Mouse (Mus musculus) NIH3T3 (cell line): ENCODE measurements around the gene Cggbp1.
"Not testable (repeated sequence)": the region's sequence is repeated elsewhere in the genome, so short reads cannot be mapped to it uniquely, and the experiment has no call there.

Experiments used
- DNase-seq: peaks from one replicate; pipeline ENCODE4 v3.0.0-alpha.2; 2012; ENCODE audit warnings: low read depth

The Cggbp1 gene

DNA sequence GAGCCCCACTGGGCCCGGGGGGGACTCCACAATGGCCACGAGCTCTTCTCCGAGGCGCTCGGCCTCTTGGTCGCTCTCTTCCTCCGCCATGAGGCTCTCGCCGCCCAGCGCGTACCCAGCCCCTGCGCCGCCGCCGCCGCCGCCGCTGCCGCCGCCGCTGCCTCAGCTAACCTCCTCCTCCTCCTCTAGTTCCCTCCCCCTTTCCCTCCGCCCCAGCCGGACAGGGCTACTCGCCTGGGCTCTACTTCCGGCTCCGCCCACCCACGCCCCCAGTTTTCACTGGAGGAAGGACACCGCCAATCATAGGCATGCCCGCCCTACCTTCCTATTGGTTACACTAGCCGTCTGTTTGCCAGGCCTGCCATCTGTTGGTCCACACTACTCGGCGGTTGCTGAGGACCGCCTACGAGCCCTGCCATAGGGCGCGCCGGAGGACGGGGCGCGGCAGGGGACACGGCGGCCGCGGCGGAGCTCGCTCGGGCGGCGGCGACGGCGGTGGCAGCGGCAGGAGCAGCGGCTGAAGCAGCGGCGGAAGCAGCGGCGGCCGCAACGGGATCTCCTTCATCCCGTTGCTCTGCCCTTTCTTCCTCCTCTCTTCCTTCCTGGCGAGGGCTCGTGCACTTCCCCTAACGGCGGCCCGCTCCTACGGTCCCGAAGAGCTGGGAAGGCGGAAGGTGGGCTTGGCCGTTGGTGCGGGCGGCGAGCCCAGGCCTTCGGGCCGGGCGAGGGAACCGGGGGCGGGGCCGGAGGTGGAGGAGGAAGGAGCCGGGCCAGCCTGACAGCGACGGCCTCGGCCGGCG is at the start of gene Cggbp1, which contains the start of gene Zfp654:
TSS of gene Cggbp1 (plus strand) at position 434 of the 800 bp plus-strand sequence.
TSS of gene Zfp654 (minus strand) at position 90 of the 800 bp plus-strand sequence.
- DNase-seq: peak; percentile 98

DNA sequence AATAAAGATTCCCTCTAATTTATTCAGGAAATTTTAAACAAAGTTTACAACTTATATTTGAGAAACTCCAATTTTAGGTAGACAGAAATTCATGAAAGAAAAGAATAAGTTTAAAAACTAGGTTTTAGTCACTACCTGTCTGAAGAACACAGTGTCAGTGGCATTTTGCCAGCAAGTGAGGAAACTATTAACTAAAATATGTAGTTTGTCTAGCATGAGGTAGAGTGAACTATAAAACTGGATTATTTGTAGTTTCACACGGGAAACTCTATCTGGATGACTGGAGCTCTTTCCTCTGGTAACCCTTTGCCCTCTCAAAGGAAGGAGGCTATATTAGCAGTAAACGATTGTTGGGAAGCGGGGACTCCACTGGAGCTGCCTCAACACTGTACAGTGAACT is 48.8 kb upstream of the Cggbp1 start:
- no peak for DNase-seq

DNA sequence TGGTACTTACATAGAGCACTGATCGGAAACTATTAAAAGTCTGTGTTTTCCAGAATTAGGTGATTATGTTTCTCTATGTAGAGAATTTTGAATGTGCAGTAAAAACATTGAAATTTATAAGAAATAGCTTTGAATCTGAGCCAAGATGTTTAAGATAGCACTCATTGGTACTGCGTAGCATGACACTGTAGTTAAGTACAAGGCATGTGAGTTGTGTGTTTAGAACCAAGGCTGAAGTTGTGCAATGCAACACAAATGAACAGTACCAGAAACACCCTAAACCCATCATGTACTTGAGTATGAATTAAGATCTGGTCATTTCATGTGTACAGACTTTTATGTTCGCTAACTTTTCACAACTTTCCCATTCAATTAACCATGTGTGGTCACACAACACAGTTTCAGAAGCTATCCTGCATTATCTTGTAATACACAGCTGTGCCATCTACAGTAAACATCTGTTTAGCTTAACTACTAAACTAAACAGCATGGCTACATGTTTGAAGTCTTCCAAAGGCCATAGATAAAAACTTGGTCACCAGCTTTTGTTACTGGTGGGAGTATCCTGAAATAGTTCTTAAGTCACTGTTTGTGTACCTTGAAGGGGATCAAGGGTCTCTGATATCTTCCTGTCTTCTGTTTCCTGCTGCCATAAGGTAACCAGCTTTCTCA is 34.6 kb upstream of the Cggbp1 start:
- DNase-seq: no peak

DNA sequence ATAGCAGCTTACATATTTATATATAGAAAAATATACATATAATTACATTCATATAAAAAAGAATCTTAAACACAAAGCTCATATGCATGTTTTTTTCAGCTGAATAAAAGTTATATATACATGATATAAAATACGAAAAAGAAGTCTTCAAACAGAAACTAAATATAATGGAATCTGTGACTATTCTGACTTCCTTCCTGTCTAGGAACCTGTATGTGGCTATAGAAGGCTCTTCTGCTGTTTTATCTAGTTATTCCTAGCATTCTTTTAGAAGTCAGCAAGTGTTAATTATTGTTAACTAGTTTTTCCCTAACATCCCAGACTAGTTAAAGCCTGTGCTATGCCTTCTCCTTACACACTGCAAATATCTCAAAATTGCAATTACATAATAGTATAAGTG is 27.9 kb upstream of the Cggbp1 start:
- no peak for DNase-seq

DNA sequence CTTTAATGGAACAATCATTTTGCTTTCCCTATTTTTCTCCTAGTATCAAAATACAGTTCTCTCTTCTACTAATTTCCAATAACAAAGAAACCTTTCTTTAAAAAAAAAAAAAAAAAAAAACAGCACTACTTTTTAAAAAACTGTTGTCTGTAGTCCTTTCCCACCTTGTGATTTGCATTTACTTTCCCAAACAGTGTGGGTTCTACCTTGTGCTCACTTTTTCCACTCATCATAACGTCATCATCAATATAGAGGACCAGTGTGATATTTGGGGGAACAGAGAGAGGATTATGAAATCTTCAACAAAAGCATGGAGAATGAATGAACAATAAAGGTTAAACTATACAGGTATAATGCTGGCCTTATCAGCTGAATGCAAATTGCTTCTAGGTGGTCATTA is 27.3 kb upstream of the Cggbp1 start:
- no peak for DNase-seq

DNA sequence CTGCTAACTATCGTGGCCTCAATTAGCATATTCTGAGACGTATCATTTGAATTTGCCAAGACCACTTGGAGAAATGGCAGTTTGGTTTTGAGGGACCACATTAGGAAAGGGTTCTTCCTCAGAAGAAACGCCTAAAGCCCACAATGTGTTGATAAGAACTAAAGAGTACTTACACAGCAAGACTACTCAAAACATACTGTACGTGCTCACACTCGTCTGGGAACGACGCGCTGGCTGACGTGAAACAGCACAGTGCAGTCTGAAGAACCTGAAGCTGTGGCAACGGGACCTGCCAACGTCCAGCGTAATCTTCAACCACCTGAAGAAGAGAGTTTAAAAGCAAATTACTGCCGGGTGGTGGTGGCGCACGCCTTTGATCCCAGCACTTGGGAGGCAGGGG is 21.5 kb upstream of the Cggbp1 start:
- DNase-seq: no peak

DNA sequence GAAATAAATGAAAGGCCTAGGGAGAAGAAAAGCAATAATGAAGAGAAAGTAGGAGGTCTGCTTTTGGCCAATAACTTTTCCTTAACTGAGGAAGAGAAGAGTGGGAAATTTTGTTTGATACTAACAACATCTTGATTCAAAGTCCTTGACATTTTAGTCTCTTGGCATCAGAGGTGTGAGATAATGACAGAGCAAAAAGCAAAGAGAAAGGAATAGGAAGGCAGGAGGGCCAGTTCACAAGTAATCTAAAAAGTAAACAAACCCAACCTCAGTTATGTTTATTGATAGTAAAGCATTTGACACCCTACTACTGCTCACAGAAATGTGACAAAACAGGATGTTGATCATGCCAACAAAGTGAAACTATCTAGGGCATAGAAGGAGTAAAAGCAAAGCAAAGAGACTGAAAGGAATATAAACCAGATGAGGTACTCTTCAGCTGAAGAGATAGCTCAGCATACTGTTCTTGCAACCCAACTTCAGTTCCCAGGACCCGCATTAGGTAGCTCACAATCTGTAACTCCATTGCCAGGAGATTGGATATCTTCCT is 15.7 kb upstream of the Cggbp1 start:
- DNase-seq: no peak

DNA sequence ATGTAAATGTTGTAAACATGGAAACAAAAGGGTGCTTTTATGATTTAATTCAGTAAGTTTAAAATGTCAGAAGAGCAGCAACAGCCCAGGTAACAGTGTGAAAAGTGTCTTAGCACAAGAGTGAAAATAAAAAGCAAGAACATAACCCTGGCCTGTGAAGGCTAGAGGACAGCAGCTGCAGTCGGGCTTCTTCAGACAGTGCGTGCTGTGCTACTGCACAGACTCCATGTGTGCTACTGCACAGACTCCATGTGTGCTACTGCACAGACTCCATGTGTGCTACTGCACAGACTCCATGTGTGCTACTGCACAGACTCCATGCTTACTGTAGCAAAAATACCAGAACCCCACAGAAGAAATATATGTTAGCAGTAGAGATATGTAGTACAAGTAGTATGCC is 15.1 kb upstream of the Cggbp1 start:
- no peak for DNase-seq

DNA sequence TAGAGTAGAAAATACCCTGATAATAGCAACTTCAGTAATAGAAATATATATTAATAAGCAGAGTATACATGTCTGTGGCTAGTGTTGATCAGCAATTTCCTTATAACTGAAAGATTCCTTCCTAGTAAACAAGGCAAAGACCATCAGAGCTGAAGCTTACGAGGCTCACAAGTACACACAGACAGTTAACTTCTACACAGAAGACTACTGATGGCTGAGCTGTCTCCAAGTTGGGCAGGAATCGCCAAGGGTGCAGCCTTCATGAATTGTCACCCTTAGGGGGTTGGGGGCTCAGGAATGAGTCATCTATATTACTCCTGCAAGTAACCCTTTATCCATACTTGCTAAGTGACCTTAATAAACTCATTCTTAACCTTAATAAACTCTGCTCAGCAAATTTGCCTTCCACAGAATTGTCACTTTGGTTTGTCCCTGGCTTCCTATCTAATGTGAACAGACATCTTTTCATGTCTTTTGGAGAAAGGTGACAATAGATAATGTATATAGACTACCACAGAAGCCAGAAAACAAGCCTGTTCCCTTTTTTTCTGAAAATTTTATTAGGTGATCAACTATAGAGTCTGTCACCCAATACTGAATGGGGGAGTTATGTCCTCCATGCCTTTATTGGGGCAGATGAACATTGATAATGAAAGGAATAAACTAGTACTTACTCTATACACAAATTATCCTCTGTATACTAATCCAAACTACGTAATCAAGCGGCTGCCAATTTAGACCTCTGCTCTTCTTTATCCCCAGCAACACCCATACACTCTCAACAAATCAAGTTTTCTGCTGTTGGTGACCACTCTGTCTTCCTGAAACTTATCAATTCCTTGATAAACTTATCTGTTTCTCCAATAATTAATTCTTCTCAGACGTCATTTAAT is 10.1 kb upstream of the Cggbp1 start:
- DNase-seq: no peak

DNA sequence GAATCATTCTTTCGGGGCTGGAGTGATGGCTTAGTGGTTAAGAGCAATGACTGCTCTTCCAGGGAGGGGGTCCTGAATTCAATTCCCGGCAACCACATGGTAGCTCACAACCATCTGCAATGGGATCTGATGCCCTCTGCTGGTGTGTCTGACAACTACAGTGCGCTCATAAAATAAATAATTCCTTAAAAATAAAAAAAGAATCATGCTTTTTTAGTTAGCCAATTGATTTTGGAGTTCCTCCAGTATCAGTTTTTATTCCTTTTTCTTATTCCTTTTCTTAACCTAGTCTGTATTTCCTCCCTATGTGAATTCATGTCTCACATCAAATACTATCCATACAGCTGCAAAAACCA is 9.4 kb upstream of the Cggbp1 start:
- no peak for DNase-seq

DNA sequence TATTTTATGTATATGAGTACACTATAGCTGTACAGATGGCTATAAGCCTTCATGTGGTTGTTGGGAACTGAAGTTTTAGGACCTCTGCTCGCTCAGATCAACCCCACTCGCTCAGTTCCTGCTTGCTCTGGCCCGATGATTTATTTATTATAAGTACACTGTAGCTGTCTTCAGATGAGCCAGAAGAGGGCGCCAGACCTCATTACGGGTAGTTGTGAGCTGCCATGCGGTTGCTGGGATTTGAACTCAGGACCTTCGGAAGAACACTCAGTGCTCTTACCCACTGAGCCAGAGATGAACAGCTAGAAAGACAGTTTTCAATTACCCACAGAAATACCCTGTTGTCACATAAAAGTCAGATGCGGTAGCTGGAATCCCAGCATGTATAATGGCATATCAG is 5.8 kb upstream of the Cggbp1 start:
- peak; percentile 34 for DNase-seq

DNA sequence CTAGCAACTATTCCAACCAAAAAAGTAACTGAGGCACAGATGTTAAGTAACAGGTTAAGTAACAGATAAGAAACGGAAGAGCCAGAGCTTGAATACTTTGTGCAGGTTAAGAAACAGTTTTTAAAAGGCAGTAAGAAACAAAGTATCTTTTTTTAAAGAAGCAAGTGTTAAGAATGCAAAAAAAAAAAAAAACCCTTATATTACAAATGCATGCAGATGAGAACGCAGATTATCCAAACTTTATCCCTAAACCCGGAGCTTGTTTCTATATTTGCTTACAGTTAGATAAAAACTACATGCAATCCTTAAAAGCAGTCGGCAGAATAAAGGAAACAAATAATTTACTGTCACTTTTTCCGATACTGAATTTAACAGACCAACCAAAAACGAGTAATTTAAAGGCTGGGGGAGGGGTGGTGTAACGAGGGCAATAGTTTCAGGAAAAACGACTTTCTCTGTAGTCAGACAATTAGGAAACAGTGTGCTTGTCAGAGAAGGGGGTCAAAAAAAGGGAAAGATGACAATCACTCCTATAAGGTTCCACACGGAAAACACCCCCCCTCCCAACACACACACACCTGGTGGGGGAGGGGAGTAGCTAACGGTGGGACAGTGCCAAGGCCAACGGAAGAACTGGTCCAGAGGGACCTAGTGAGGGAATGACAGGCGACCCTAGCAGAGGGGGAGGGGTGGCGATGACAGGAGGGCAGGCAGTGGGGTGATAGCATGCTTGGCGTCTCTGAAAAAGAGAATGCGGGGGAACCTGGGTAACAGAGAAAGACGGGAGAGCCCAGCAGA is 1.3 kb upstream of the Cggbp1 start:
- peak; percentile 21 for DNase-seq

DNA sequence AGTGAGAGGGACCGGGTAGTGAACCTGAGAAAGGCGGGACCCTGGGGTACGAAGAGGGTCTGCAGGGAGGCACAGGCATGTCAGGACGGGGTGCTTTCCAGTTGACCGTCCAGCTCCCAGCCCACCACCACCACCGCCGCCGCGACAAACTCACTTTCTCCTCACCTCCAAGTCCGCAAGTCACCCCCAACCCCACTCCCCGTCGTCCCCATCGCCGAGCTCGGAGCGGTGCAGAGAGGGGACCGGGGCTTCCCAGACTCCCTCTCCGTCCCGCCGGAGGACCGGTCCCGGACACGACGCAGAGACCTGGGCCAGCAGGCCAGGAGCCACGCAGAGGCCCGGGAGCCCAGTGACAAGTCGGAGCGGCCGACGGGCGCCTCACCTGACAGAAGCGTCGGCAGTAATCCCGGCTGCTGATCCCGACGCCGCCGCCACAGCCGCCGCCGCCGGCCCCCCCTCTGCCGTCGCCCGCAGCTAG is 672 bp upstream of the Cggbp1 start:
- no peak for DNase-seq

DNA sequence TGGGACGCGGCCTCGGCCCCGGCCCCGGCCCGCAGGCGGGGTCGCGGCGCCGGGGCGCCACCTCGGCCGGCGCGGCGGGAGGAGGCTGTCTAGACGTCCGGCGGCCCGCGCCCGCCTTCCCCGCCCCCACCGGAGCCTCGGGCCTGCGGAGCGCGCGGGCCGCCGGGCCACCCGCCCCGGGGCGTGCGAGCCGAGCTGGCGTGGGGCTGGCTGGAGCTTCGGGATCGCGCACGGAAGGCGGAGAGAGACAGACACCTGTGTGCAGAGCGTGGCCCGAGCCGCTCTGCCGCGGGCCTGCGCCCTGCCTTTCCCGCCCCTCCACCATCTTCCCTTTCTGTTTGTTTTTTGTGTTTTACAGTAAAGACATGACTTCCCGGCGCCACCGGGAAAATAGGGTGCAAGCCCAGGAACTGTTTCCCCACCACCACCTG is 660 bp downstream of the Cggbp1 start:
- DNase-seq: peak; percentile 54

DNA sequence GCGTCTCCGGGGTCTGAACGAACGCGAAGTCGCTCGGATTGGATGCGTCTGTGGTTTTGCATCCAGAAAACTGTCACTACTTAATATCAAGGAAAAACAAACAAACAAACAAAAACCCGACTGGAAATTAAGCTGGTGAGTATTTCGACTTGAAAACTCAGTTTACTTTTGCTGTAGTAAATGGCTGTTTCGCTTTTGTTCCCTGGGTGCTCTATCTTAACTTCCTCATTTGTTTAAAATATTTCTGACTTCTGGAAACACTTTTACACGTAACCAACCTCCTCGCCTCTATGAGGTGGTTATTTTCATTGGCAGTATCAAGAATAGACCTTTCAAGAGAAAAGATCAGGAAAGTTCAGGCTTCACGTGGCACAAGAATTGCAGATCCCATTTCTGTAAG is 1.1 kb downstream of the Cggbp1 start:
- no peak for DNase-seq

DNA sequence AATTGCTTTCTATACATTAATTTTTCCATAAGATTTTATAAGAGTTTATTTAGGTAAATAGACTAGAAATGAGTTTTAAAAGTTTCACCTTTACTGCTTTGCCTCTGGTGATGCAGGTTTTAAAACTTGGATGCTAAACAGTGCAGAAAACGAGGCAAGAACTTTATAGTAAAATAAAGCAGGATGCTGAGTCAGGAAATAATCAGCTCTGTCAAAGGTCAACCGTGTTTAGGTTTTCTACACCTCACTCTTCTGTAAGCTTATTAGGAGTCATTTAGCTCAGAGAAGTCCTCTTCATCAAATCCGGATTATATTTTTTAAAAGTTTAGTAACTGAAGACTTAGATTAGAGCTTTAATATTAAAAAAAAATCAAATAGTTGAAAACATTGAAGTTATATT is 5.2 kb downstream of the Cggbp1 start:
- no peak for DNase-seq

DNA sequence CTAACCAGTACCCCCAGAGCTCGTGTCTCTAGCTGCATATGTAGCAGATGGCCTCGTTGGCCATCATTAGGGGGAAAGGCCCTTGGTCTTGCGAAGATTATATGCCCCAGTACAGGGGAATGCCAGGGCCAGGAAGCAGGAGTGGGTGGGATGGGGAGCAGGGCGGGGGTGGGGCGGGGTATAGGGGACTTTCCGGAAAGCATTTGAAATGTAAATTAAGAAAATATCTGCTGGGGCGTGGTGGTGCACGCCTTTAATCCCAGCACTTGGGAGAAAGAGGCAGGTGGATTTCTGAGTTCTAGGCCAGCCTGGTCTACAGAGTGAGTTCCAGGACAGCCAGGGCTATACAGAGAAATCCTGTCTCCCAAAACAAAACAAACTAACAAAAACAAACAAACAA is 14.0 kb downstream of the Cggbp1 start:
- not testable (repeated sequence) for DNase-seq

DNA sequence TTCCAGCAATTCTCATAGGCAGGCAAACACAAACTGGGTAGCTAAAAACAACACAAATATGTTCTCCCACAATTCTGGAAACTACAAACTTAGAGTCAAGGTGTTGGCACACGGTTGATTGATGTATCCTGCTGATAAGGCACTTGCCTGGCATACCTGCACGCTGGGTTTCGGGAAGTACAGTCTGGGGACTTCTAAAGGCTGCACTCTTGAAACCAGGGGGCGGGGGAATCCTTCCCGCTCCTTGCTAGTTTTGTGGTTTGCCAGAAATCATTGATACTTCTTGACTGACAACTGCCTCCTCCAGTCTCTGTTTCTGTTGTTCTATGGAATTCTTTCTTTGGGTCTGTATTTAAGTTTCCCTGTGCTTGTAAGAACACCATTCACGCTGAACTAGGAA is 16.8 kb downstream of the Cggbp1 start:
- DNase-seq: no peak

DNA sequence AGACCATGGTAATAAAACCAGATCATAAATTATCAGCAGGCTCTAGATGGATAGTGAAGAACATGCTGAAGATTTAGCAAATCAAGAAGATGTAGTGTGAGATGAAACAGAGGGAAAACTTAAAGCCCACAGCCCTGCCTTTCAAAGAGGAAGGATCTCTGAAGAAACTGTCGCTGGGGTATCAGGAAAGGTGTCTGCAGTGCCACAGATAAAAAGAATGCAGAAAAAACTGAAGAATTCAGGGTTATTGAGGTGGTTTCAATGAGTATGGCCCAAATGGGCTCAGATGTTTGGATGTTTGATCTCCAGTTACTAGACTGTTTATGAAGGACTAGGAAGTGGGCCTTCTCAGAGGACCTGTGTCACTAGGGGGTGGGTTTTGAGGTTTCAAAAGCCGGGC is 17.8 kb downstream of the Cggbp1 start:
- no peak for DNase-seq

DNA sequence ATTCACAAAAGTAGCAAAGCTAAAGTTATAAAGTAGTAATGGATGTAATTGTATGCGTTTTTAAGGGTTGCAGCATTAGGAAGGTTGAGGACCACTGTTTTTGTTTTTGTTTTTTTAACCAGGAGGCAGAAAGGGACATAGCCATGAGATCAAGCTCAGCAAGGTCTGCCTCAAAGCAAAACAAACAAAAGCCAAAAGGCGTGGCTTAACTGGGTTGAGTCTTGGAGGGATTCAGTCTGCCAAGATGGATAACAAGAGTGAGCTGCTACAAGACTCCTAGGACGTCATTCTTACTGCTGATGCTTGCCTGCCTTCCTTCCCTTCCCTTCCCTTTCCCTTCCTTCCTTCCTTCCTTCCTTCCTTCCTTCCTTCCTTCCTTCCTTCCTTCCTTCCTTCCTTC is 20.5 kb downstream of the Cggbp1 start:
- peak; percentile 58 for DNase-seq

DNA sequence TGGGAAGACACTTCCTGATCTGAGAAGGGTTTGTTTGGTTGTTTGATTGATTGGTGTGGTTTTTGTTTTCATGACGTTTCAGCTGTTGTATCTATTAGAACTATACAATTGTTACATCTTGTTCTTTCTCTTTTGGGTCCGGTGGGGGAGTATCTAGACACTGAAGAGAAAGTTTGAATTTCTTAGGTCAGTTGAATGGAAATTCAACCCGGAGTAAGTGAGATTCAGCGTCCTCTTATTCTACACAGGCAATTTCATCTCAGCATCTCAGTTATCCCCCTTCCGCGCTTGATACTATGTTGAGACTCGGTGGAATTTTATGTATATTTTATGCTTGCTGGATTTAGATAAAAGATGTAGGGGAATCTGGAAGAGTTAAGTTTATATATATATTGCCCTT is 21.0 kb downstream of the Cggbp1 start:
- peak; percentile 43 for DNase-seq
